Mouse (Mus musculus) cerebellum, adult 2 months (tissue): ENCODE measurements around the gene Lhcgr.

Experiments used
- CTCF ChIP-seq: fragments of 200-500 bp; IDR thresholded peaks from 2 replicates; pipeline ENCODE4 v1.5.1; 2011; ENCODE audit warnings: low read depth, mild to moderate bottlenecking, control low read depth, low read length, moderate library complexity, borderline replicate concordance; ENCODE audit not compliant: insufficient read depth
- POLR2A ChIP-seq: fragments of 200-500 bp; IDR thresholded peaks from 2 replicates; pipeline ENCODE4 v1.6.1; 2011; ENCODE audit warnings: low read length, control low read depth, borderline replicate concordance; ENCODE audit not compliant: insufficient read depth

- TF ChIP-seq CTCF (no peak), POLR2A (no peak)
These were observed 89.4 kb downstream of the Lhcgr start for GRCm38 (mm10) chr17:88702345-88702744.
